Mouse (Mus musculus): ENCODE data around the gene Clspn. TPM values are rescaled to one million over a fixed set of nuclear protein-coding genes. Genes with fewer than 3 reads are reported as not detected.

Clspn gene
- total and polyA plus RNA-seq, 3 experiments = 42.0 to 618 (median 64.0) TPM

- TF ChIP-seq MXI1 (IDR thresholded peaks at IDR 0.05; ENCODE audit: low read depth, low read length) = no peak
- TF ChIP-seq KAT2A (conservative IDR thresholded peaks at IDR 0.05; ENCODE audit: low read depth, low read length) = no peak
- TF ChIP-seq ZMIZ1 (IDR thresholded peaks at IDR 0.05; ENCODE audit: low read depth, low read length) = no peak
- TF ChIP-seq TAL1 (IDR thresholded peaks at IDR 0.05; ENCODE audit: low read length) = no peak
- TF ChIP-seq ZKSCAN1 (IDR thresholded peaks at IDR 0.05; ENCODE audit: low read depth, low read length) = no peak
- TF ChIP-seq RAD21 (IDR thresholded peaks at IDR 0.05; ENCODE audit: low read depth, low read length) = no peak
- no peak for TF ChIP-seq RCOR1 (IDR thresholded peaks at IDR 0.05; ENCODE audit: low read depth, low read length)
- no peak for TF ChIP-seq ETS1 (IDR thresholded peaks at IDR 0.05; ENCODE audit: low read depth, low read length)
- TF ChIP-seq GATA1 (IDR thresholded peaks at IDR 0.05; ENCODE audit: low read depth, low read length) = no peak
- no peak for TF ChIP-seq ZNF384 (IDR thresholded peaks at IDR 0.05; ENCODE audit: low read depth, low read length)
- TF ChIP-seq POLR2AphosphoS5 (IDR thresholded peaks at IDR 0.05; ENCODE audit: borderline replicate concordance, low read depth, low read length) = no peak
- no peak for TF ChIP-seq POLR2AphosphoS2 (IDR thresholded peaks at IDR 0.05; ENCODE audit: low read length)
- TF ChIP-seq EP300 (IDR thresholded peaks at IDR 0.05; ENCODE audit: low read depth in 1 of 2, low read length in 2 of 2) = no peak
- no peak for TF ChIP-seq CTCF (IDR thresholded peaks at IDR 0.05 in 2 of 3, conservative IDR thresholded peaks at IDR 0.05 in 1 of 3; ENCODE audit: control insufficient read depth in 1 of 3, insufficient read depth in 1 of 3, low read depth in 2 of 3, low read length in 3 of 3, poor library complexity in 1 of 3, severe bottlenecking in 1 of 3)
- no peak for TF ChIP-seq SMC3 (IDR thresholded peaks at IDR 0.05; ENCODE audit: low read depth, low read length)
- TF ChIP-seq MAZ (IDR thresholded peaks at IDR 0.05; ENCODE audit: low read depth, low read length) = no peak
- TF ChIP-seq BHLHE40 (IDR thresholded peaks at IDR 0.05; ENCODE audit: borderline replicate concordance, low read depth, low read length) = no peak
- no peak for TF ChIP-seq MYC (IDR thresholded peaks at IDR 0.05; ENCODE audit: low read depth, low read length)
- peaks cover 0 to 2% of the 10 kb centered on the region in 2 experiments; a peak in 1 of 4 replicates for H3K27me3 ChIP-seq (ENCODE audit: control insufficient read depth in 1 of 2, insufficient read depth in 2 of 2, low read length in 2 of 2)
Observed at GRCm38 (mm10) chr4:126526164-126526563, 30.6 kb upstream of the Clspn start.

GRCm38 (mm10) chr4:126526828-126527227, 29.9 kb upstream of the Clspn start:
- H3K4me1 ChIP-seq (ENCODE audit: control insufficient read depth in 1 of 2, insufficient read depth in 2 of 2, low read length in 2 of 2) = no peaks in the 10 kb centered on the region
- H3K27me3 ChIP-seq (ENCODE audit: control insufficient read depth in 1 of 2, insufficient read depth in 2 of 2, low read length in 2 of 2) = peaks cover 0 to 2% of the 10 kb centered on the region in 2 experiments; a peak in 1 of 4 replicates
- H3K9me3 ChIP-seq (replicated peaks; ENCODE audit: insufficient read depth, low read length) = no peaks in the 10 kb centered on the region
- H3K79me2 ChIP-seq (ENCODE audit: control insufficient read depth, insufficient read depth, low read length, poor library complexity) = no peaks in the 10 kb centered on the region
- DNase-seq (ENCODE audit: low read depth, low spot score) = peak; percentile 45
- H3K36me3 ChIP-seq (ENCODE audit: control insufficient read depth in 1 of 2, insufficient read depth in 2 of 2, low read length in 2 of 2) = no peaks in the 10 kb centered on the region
- no peak overlapping the region for H3K27ac ChIP-seq (ENCODE audit: control insufficient read depth, low read depth, low read length)
- no peak overlapping the region for H3K9ac ChIP-seq (ENCODE audit: control insufficient read depth, low read depth, low read length, poor library complexity, severe bottlenecking)
- H3K4me3 ChIP-seq (ENCODE audit: control insufficient read depth in 1 of 2, insufficient read depth in 1 of 2, low read depth in 2 of 2, low read length in 2 of 2) = no peak overlapping the region
- TF ChIP-seq POLR2A (IDR thresholded peaks at IDR 0.05; ENCODE audit: control insufficient read depth in 1 of 2, insufficient read depth in 1 of 2, low read depth in 1 of 2, low read length in 2 of 2, poor library complexity in 1 of 2) (no peak), ZC3H11A (IDR thresholded peaks at IDR 0.05; ENCODE audit: low read depth, low read length) (peak; percentile 29; the same call in 1 of the 2 replicates), RAD21 (IDR thresholded peaks at IDR 0.05; ENCODE audit: low read depth, low read length) (peak; percentile 53), SMC3 (IDR thresholded peaks at IDR 0.05; ENCODE audit: low read depth, low read length) (peak; percentile 50), CTCF (IDR thresholded peaks at IDR 0.05 in 2 of 3, conservative IDR thresholded peaks at IDR 0.05 in 1 of 3; ENCODE audit: control insufficient read depth in 1 of 3, insufficient read depth in 1 of 3, low read depth in 2 of 3, low read length in 3 of 3, poor library complexity in 1 of 3, severe bottlenecking in 1 of 3) (peak; percentile 13 to 57 (median 53); a peak in 5 of 6 replicates)

More at GRCm38 (mm10) chr4:126526164-126526563, 30.6 kb upstream of the Clspn start:
- H3K79me2 ChIP-seq (ENCODE audit: control insufficient read depth, insufficient read depth, low read length, poor library complexity) = no peaks in the 10 kb centered on the region
- H3K27ac ChIP-seq (ENCODE audit: control insufficient read depth, low read depth, low read length) = no peak overlapping the region
- no peaks in the 10 kb centered on the region for H3K36me3 ChIP-seq (ENCODE audit: control insufficient read depth in 1 of 2, insufficient read depth in 2 of 2, low read length in 2 of 2)
- no peaks in the 10 kb centered on the region for H3K9me3 ChIP-seq (replicated peaks; ENCODE audit: insufficient read depth, low read length)
- no peak for DNase-seq (ENCODE audit: low read depth, low spot score)
- H3K4me1 ChIP-seq (ENCODE audit: control insufficient read depth in 1 of 2, insufficient read depth in 2 of 2, low read length in 2 of 2) = no peaks in the 10 kb centered on the region
- no peak overlapping the region for H3K9ac ChIP-seq (ENCODE audit: control insufficient read depth, low read depth, low read length, poor library complexity, severe bottlenecking)
- no peak overlapping the region for H3K4me3 ChIP-seq (ENCODE audit: control insufficient read depth in 1 of 2, insufficient read depth in 1 of 2, low read depth in 2 of 2, low read length in 2 of 2)

Measured in MEL (cell line).